Mouse (Mus musculus) left cerebral cortex, adult 18-20 months (tissue): ENCODE data around the gene Zfp91. TPM values are rescaled to one million over a fixed set of nuclear protein-coding genes. Genes with fewer than 3 reads are reported as not detected.

Experiments used
- DNase-seq, 2 experiments: peaks; one replicate each; pipeline ENCODE4 v3.0.0; 2021 to 2022; ENCODE audit warnings: low spot score in 2 of 2, mixed read lengths in 1 of 2
- long read RNA-seq, 2 experiments: library from polyadenylated mRNA; stranded (forward); transcript quantifications; one replicate each; pipeline ENCODE4 v2.0.0; 2021
- total RNA-seq, 2 experiments: library from RNA; stranded (reverse); gene quantifications; 2 replicates each; pipeline ENCODE4 v1.2.3; 2021

Zfp91 gene
- 10 to 100 TPM; 88.4 to 89.6 TPM for total RNA-seq
- long read RNA-seq, experiment 1, full-length matches to known transcripts, result 6 of 17 reads
- long read RNA-seq, experiment 1, partial matches to known transcripts, result 2 of 17 reads
- long read RNA-seq, experiment 1, other reads (novel, unspliced or antisense), result 9 of 17 reads
- long read RNA-seq, experiment 2, full-length matches to known transcripts, result 8 of 12 reads
- long read RNA-seq, experiment 2, partial matches to known transcripts, result 1 of 12 reads
- long read RNA-seq, experiment 2, other reads (novel, unspliced or antisense), result 3 of 12 reads

DNA sequence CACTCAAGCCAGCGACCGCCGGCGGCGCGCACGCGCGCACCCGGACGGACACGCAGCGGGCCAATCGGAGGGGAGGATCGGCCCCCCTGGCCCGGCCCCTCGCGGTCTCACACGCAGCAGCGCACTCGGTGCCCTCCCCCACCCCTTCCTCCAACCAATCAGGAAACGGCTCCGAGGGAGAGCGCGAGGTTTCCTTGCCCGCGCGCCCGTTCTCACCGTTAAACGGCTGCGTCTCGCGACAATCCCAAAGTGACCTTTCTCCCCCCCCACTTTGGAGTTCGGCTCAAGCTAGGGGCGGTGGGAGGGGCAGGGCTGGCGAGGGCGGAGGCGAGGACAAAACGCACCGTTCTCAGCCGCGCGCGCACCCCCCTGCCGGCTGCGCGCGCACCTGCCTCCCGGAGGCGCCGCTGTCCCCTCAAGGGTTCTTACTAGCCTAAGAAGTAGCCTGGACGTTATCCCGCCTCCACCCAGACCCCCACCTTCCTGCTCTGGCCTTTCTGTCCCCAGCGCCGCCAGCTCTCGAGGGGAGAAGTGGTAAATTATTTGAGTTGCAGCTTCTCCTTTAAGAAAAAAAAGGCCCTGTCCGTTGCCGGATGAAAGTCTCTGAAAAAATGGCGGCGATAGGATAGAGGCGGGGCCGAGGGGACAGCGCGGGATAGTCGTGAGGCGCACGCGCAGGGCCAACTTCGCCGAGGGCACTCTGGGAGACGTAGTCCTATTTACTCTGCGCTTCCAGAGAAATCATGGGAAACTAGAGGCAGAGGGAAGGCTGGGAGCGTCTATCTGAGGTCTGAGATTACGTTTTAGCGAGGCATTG is at the start of gene Zfp91, which contains the start of gene Lpxn:
Zfp91 (minus strand) TSS at position 616 of the 817 bp plus-strand sequence.
Lpxn (plus strand) TSS at position 683 of the 817 bp plus-strand sequence.
- DNase-seq, result peak; percentile 93 to 96

DNA sequence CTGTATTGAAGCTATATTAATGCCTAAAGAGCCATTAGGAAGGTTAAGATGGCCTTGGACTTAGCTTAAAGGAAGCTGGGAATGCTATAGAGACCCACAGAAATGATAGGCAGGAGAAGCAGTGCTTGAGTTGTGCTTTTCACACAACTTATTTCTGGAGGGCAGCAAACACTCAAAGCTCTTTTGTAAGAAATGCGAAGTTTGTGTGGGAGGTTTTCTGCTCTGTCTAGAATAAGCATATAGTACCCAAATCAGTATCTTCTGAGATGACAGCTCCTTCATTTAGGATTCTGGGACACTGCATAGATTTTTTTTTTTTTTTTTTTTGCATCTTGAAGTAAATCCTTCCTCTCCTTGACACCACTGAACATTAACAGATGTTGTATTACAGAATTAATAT is 42.6 kb upstream of the Zfp91 start:
- no peak for DNase-seq

DNA sequence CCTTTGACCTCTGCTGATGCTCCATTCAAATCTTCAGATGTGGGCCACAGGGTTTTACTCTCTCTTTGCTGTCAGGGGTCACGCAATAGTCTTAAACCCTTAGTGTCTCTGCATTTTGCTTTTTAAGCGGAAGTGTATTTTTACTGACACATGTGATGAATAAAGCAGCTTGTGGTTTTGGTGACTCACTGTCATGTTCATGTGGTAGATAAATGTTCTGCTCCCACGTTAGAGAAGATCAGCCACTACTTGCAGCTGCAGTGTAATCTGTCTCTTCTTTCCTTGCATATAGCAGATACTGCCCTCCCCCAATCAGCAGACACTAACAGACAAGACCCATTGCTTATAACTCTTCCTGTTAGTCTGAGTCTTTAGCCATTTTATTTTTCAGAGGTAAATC is 37.7 kb upstream of the Zfp91 start:
- DNase-seq, result no peak

DNA sequence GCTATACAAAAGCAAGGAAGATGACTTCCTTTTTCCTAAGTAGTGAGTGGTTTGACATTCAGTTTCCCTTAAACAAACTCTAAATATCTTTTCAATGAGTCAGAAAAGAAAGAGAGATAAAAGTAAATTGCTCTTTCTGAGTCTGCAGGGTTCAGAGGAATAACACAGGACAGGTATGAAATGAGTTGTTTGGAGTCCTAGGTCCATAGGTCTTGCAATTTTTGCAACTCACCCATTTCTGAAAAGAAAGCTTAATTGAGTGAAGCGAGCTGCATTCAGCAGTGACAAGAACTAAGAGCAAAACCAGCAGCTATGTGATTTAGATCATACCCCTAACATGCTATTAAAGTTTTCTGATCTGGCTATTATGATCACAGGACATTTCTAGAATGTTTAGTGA is 35.6 kb upstream of the Zfp91 start:
- no peak for DNase-seq

- DNase-seq, result no peak
These were observed 35.0 kb upstream of the Zfp91 start for GRCm38 (mm10) chr19:12830823-12831430.

GRCm38 (mm10) chr19:12824549-12824948 is 28.6 kb upstream of the Zfp91 start:
- no peak for DNase-seq

DNA sequence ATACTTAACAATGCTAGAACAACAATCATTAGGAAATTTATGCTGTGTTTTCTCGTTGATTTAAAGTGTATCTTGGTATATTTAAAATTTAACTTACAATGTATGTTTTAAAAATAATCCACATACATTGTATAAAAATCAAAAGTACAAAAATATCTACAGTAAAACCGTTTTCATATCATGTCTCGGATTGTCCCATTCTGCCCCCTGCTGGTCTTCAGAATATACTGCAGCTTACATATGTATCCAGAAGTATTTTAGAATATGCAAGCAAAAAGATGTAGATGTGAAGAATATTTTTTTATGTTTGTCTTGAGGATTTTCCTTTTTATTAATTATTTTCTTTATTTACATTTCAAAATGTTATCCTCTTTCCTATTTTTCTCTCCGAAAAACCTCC is 24.5 kb upstream of the Zfp91 start:
- DNase-seq, result peak; percentile 36 to 47

- DNase-seq, result no peak
These were observed 22.6 kb upstream of the Zfp91 start for GRCm38 (mm10) chr19:12818507-12818906.

DNA sequence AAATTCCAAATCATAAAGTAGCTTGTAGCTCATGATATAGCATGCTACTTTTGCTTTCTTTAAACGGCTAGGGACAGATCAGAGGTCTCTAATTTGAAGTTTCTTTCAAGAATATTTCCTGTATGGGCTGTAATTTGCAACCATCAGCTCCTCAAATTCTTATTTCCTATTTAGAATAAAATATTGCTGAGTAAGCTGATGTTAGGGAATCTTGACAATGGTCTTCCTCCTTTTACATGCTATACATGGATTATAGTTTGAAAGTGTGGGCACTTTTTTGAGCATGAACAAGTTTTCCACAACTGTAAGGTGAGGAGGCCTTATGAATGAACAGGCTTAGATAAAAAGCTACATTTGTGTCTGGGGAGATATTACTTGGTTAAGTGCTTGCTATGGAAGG is 18.0 kb upstream of the Zfp91 start:
- DNase-seq, result no peak

DNA sequence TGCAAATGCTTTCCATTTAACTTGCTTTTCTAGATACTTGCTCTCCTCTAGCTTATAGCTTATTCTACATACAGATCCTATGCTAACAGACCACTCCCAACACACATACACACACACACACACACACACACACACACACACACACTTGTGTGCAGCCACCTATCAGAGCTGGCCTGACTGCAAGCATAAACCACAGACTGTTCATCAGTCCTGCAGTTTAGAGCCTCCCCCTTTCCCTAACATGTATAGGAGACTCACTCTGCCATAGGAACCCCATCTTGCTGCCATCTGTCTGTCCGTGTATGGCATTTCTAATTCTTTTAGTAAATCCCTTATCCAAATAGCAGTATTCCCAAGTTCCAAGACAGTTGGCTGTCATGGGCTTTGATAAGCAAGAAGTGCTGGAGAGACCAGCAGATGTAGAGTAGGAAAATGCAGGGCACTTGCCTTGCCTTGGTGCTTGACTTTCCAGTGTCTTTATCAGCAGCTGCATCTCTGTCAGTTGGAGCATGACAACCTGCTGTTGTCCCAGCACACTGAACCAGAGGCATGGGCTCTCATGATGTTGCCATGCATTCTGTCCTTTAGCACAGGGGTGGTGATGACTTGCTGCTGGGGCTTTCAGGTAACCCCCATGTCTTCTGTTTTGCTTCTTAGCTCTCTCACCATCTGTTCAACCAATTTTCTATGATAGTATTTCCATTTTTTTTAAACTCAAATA is 16.9 kb upstream of the Zfp91 start:
- DNase-seq, result no peak

DNA sequence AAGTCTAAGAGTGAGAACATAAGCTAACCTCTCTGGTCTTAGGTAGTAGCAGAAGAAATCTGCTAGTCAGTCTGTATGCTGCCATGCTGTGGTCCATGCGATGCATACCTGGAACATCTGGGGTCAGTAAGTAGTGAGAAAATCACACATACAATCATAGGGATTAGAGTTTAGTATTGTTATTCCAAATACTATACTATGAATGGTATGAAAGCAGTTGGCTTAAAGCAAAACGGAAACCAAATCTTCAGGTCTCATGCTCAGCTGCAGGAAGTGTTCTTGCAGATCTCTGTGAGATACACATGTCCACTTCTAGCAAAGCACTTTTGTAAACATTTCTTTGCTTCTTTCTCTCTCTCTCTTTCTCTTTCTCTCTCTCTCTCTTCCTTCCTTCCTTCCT is 10.3 kb upstream of the Zfp91 start:
- DNase-seq, result no peak

DNA sequence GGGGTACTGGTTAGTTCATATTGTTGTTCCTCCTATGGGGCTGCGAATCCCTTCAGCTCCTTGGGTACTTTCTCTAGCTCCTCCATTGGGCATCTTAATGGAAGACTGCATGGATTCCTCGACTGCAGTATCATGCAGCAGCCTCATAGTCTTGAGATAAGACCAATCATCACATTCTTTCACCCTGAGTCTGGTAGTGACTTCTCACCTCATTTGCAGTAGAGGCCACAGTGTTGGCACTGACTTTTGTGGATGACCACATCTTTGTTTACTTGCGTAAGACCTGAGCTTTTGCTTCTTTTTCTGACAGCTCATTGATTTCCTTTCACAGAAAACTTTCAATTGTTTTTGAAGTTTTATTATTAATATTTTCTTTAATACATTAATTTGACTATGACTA is 9.8 kb upstream of the Zfp91 start:
- no peak for DNase-seq

GRCm38 (mm10) chr19:12804237-12804636 is 8.3 kb upstream of the Zfp91 start:
- no peak for DNase-seq

GRCm38 (mm10) chr19:12802830-12803229 is 6.9 kb upstream of the Zfp91 start:
- peak; percentile 37 to 58 for DNase-seq

GRCm38 (mm10) chr19:12801046-12801445 is 5.1 kb upstream of the Zfp91 start:
- DNase-seq, result no peak

DNA sequence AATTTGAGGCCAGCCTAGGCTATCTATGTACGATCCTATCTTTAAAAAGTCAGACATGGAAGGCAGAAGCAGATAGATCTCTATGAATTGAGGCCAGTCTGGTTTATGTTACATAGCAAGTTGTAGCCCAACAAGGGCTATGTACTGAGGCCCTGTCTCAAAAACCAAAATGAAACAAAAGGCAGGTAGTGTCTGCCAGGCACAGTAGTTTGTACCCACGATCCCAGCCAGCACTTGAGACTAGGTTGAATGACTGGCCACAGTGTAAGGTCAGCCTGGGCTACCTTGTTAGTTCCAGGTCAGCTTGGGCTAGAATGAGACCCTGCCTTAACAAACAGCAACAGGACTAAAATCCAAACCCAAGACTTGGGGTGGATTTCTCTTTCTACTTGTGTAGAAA is 4.7 kb upstream of the Zfp91 start:
- DNase-seq, result no peak

DNA sequence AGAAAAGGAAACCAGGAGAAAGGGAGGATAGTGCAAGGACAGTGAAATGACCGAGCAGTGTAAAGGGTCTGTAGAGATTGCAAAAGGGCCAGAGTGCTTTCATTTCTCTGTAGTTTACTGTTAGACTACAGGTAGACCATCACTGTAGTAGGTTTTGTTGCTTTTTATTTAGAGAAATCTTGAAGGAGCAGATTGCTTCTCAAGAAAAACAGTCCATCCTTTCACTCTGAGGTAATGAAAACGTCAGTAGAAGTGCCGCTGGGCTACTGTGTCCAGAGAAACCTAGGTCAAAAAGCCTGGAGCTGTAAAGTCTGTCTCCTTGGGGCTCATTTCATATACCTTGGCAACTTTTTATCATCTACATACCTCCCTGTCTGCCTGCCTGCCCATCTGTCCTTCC is 3.2 kb upstream of the Zfp91 start:
- no peak for DNase-seq

DNA sequence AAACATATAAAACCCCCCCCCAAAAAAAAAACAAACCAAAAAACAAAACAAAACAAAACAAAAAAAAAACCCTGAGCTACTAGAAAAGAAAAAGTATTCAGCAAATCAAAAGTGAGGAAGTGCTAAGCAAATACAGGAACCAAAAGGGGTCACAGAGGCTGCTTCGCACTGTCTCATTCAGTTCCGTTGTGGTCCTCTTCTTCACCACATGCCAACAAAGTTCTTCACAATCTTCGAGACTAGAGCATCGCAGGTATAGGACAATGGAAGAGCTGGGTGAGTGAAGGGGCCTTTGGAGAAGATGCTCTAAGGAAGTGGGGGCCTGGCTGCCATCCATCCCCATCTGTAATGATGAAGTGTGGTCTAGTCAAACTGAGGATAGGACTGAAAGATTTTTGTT is 2.5 kb upstream of the Zfp91 start:
- no peak for DNase-seq

DNA sequence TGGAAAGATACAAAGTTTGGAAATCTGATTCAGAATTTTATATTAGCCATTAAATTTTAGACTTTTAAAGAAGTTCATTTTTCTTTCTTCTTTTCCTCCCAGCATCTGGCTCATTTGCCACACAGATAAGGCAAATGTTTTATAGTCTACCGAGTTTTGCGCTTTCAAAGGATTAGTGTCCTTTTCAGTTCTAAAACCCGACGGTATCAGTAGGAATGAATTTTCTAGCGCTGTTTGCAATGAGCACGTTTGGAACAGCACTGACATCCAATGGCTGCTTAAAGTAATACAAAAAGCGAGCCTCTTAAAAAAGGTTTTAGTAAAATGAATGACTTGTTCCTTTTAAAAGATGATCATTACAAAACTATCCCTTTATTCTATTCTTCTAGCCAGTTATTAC is 1.1 kb upstream of the Zfp91 start:
- DNase-seq, result no peak

DNA sequence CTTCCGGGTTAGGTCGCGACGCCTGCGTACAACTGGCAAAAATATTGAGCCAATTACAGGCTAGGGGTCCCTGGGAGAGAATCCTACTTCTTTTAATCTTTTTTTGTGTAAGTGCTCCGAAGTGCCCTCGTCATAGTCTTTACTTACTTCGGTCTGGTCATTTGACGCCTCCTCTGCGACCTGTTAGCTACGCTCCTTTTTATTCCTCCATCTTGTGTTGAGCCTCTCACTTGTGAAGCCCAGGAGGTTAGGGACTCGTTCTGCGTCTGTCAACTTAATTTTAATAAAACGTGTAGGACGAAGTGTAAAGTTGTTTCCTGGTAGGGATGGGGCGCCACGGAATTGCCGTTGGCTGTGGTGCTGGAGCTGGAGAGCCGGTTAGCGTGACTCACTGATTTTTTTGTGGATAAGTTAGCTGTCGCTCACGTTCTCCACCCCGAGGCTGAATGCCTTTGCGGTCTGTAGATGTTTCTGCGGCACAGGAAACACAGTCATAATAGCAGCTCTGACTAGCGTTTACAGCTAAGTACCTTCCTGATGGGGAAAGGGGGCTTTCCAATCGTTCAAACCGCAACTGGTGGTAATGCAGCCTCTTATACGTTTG is 504 bp upstream of the Zfp91 start:
- DNase-seq, result peak; percentile 44 to 53

GRCm38 (mm10) chr19:12795110-12795509 is 816 bp downstream of the Zfp91 start:
- no peak for DNase-seq
